Mouse (Mus musculus): ENCODE measurements around the gene Flt1. TPM values are rescaled to one million over a fixed set of nuclear protein-coding genes. Genes with fewer than 3 reads are reported as not detected.
A peak's percentile ranks its signal among the peaks of the same experiment; 100 is the strongest.

Flt1 gene
- 11.2 and 12.6 TPM in 2 replicates for polyA plus RNA-seq (2016; fragmentation: Nextera tagmentation; extraction: Ambion mirVana)

GRCm38 (mm10) chr5:147725831-147726700 lies at the start of gene Flt1:
Gene Flt1 (minus strand): TSS chr5:147726011.
- 0 out of 2 replicates have a peak within 1 kb of the TSS, but pooled peaks have one; percentile 12 for H3K27ac ChIP-seq
- H3K9ac ChIP-seq (replicated peaks) = peak within 1 kb of the TSS; percentile 44
- under 1% methylated on average over 75 of the region's 82 CpGs for WGBS
- H3K4me1 ChIP-seq (replicated peaks) = peaks cover 19% of the 10 kb centered on the region
- peak within 1 kb of the TSS; percentile 45 for H3K4me3 ChIP-seq (replicated peaks)
- H3K4me2 ChIP-seq = peak within 1 kb of the TSS; percentile 77
- H3K36me3 ChIP-seq = no peaks in the 10 kb centered on the region
- ATAC-seq (ENCODE audit: insufficient number of reproducible peaks, insufficient read depth, low FRiP score, low TSS enrichment, low read depth) = peak; percentile 46
- no peaks in the 10 kb centered on the region for H3K9me3 ChIP-seq
- peaks cover 88% of the 10 kb centered on the region for H3K27me3 ChIP-seq

- Histone ChIP-seq H3K36me3 (no peaks in the 10 kb centered on the region), H3K4me3 (replicated peaks) (no peak overlapping the region), H3K4me2 (no peak overlapping the region), H3K4me1 (replicated peaks) (peaks cover 17% of the 10 kb centered on the region), H3K27me3 (no peaks in the 10 kb centered on the region), H3K9ac (replicated peaks) (no peak overlapping the region), H3K9me3 (no peaks in the 10 kb centered on the region), H3K27ac (no peak overlapping the region)
- ATAC-seq (ENCODE audit: insufficient number of reproducible peaks, insufficient read depth, low FRiP score, low TSS enrichment, low read depth) = no peak
- 80% methylated on average over 7 of the region's 7 CpGs for WGBS
Observed at GRCm38 (mm10) chr5:147775222-147775621, 49.4 kb upstream of the Flt1 start.

- WGBS = 68% methylated on average over 6 of the region's 6 CpGs
Observed at GRCm38 (mm10) chr5:147769918-147770317, 44.1 kb upstream of the Flt1 start.

GRCm38 (mm10) chr5:147764061-147764460 lies 38.2 kb upstream of the Flt1 start:
- Histone ChIP-seq H3K9me3 (no peaks in the 10 kb centered on the region), H3K27me3 (no peaks in the 10 kb centered on the region; the same call in 1 of the 2 replicates), H3K9ac (replicated peaks) (no peak overlapping the region), H3K4me3 (replicated peaks) (no peak overlapping the region), H3K4me2 (no peak overlapping the region), H3K36me3 (no peaks in the 10 kb centered on the region), H3K4me1 (replicated peaks) (no peaks in the 10 kb centered on the region), H3K27ac (no peak overlapping the region)
- 91% methylated on average over 4 of the region's 4 CpGs for WGBS
- ATAC-seq (ENCODE audit: insufficient number of reproducible peaks, insufficient read depth, low FRiP score, low TSS enrichment, low read depth) = no peak

More at GRCm38 (mm10) chr5:147769918-147770317, 44.1 kb upstream of the Flt1 start:
- Histone ChIP-seq H3K27ac (no peak overlapping the region), H3K9ac (replicated peaks) (no peak overlapping the region), H3K9me3 (no peaks in the 10 kb centered on the region), H3K27me3 (no peaks in the 10 kb centered on the region), H3K36me3 (no peaks in the 10 kb centered on the region), H3K4me2 (no peak overlapping the region), H3K4me1 (replicated peaks) (no peaks in the 10 kb centered on the region), H3K4me3 (replicated peaks) (no peak overlapping the region)
- no peak for ATAC-seq (ENCODE audit: insufficient number of reproducible peaks, insufficient read depth, low FRiP score, low TSS enrichment, low read depth)

GRCm38 (mm10) chr5:147761984-147762383 lies 36.2 kb upstream of the Flt1 start:
- H3K4me2 ChIP-seq = no peak overlapping the region
- 29% methylated on average over 8 of the region's 8 CpGs for WGBS

GRCm38 (mm10) chr5:147761275-147761674 lies 35.5 kb upstream of the Flt1 start:
- no peak for ATAC-seq (ENCODE audit: insufficient number of reproducible peaks, insufficient read depth, low FRiP score, low TSS enrichment, low read depth)
- Histone ChIP-seq H3K9me3 (no peaks in the 10 kb centered on the region), H3K4me3 (replicated peaks) (no peak overlapping the region), H3K36me3 (no peaks in the 10 kb centered on the region), H3K27ac (no peak overlapping the region), H3K4me2 (no peak overlapping the region), H3K4me1 (replicated peaks) (peaks cover 7% of the 10 kb centered on the region), H3K27me3 (no peaks in the 10 kb centered on the region; the same call in 1 of the 2 replicates), H3K9ac (replicated peaks) (no peak overlapping the region)
- WGBS = 11% methylated on average over 9 of the region's 9 CpGs

More at GRCm38 (mm10) chr5:147761984-147762383, 36.2 kb upstream of the Flt1 start:
- H3K9ac ChIP-seq (replicated peaks) = no peak overlapping the region
- no peak overlapping the region for H3K4me3 ChIP-seq (replicated peaks)
- H3K36me3 ChIP-seq = no peaks in the 10 kb centered on the region
- no peak for ATAC-seq (ENCODE audit: insufficient number of reproducible peaks, insufficient read depth, low FRiP score, low TSS enrichment, low read depth)
- no peak overlapping the region for H3K27ac ChIP-seq
- H3K4me1 ChIP-seq (replicated peaks) = peaks cover 7% of the 10 kb centered on the region
- no peaks in the 10 kb centered on the region; the same call in 1 of the 2 replicates for H3K27me3 ChIP-seq
- no peaks in the 10 kb centered on the region for H3K9me3 ChIP-seq

GRCm38 (mm10) chr5:147758640-147759319 lies 33.0 kb upstream of the Flt1 start:
- H3K9ac ChIP-seq (replicated peaks) = no peak overlapping the region
- 68% methylated on average over 9 of the region's 9 CpGs for WGBS
- no peaks in the 10 kb centered on the region for H3K9me3 ChIP-seq
- H3K4me2 ChIP-seq = peak overlapping the region; percentile 38
- no peak overlapping the region for H3K4me3 ChIP-seq (replicated peaks)
- no peak overlapping the region for H3K27ac ChIP-seq
- no peak for ATAC-seq (ENCODE audit: insufficient number of reproducible peaks, insufficient read depth, low FRiP score, low TSS enrichment, low read depth)
- peaks cover 13% of the 10 kb centered on the region for H3K27me3 ChIP-seq
- no peaks in the 10 kb centered on the region for H3K36me3 ChIP-seq
- peaks cover 7% of the 10 kb centered on the region for H3K4me1 ChIP-seq (replicated peaks)

- H3K4me1 ChIP-seq (replicated peaks) = peaks cover 8% of the 10 kb centered on the region
- H3K9ac ChIP-seq (replicated peaks) = no peak overlapping the region
- no peak overlapping the region for H3K27ac ChIP-seq
- H3K9me3 ChIP-seq = no peaks in the 10 kb centered on the region
- ATAC-seq (ENCODE audit: insufficient number of reproducible peaks, insufficient read depth, low FRiP score, low TSS enrichment, low read depth) = no peak; the same call in 1 of the 2 replicates
- peak overlapping the region; percentile 16; the same call in 1 of the 2 replicates for H3K4me3 ChIP-seq (replicated peaks)
- peak overlapping the region; percentile 38 for H3K4me2 ChIP-seq
- H3K27me3 ChIP-seq = peaks cover 20% of the 10 kb centered on the region
- no peaks in the 10 kb centered on the region for H3K36me3 ChIP-seq
- 49% methylated on average over 12 of the region's 12 CpGs for WGBS
Observed at GRCm38 (mm10) chr5:147757832-147758587, 32.2 kb upstream of the Flt1 start.

GRCm38 (mm10) chr5:147752914-147753341 lies 27.1 kb upstream of the Flt1 start:
- Histone ChIP-seq H3K9ac (replicated peaks) (0 out of 2 replicates have a peak overlapping the region, but pooled peaks have one; percentile 40), H3K4me3 (replicated peaks) (peak overlapping the region; percentile 26), H3K36me3 (no peaks in the 10 kb centered on the region), H3K4me2 (peak overlapping the region; percentile 52), H3K9me3 (no peaks in the 10 kb centered on the region), H3K27me3 (peaks cover 67% of the 10 kb centered on the region), H3K4me1 (replicated peaks) (peaks cover 22% of the 10 kb centered on the region), H3K27ac (no peak overlapping the region)
- no peak for ATAC-seq (ENCODE audit: insufficient number of reproducible peaks, insufficient read depth, low FRiP score, low TSS enrichment, low read depth)
- WGBS = 1% methylated on average over 25 of the region's 25 CpGs

GRCm38 (mm10) chr5:147751673-147752130 lies 25.9 kb upstream of the Flt1 start:
- peak overlapping the region; percentile 66 for H3K4me2 ChIP-seq
- under 1% methylated on average over 26 of the region's 28 CpGs for WGBS
- H3K4me3 ChIP-seq (replicated peaks) = peak overlapping the region; percentile 40
- peaks cover 76% of the 10 kb centered on the region for H3K27me3 ChIP-seq
- no peaks in the 10 kb centered on the region for H3K9me3 ChIP-seq
- 0 out of 2 replicates have a peak overlapping the region, but pooled peaks have one; percentile 7 for H3K27ac ChIP-seq
- peaks cover 25% of the 10 kb centered on the region for H3K4me1 ChIP-seq (replicated peaks)
- H3K9ac ChIP-seq (replicated peaks) = peak overlapping the region; percentile 44; the same call in 1 of the 2 replicates
- H3K36me3 ChIP-seq = no peaks in the 10 kb centered on the region
- ATAC-seq (ENCODE audit: insufficient number of reproducible peaks, insufficient read depth, low FRiP score, low TSS enrichment, low read depth) = no peak

Data from limb, embryonic 12.5 days (tissue).